7 mouse cellular contexts compared by ENCODE assay signal in the genomic region with DNA sequence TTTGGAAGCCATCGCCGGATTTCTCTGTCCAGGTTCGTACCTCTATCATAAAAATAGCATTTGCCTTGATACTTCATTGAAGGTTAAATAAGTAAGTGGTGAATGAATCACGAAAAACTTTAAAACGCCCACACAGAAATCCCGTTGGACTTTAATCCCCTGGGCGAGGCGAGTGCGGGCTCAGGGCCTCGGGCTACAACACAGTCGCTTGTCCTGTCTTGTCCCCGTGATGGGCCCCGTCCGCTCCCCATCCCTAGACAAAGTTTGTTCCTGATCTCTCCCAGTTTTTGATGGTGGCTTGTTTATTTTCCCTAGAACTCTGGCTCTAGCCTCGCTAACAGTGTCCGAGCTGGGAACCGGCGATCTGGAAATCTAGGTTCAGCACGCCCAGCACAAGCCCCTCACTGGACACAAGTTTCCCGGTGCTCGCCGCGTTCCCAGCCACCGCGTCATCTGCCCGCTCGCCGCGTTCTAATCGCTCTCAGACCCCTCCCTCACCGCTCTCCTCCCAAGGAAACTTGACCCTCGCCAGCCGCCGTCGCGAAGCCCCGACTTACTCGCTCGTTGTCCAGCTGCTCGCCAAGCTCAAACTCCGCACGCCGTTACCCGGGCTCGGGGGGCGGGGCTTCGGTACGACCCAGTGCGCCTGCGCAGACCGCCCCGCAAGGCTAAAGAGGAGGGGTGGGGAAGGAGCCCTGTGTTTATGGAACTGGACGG. TPM values are rescaled to one million over a fixed set of nuclear protein-coding genes. Genes with fewer than 3 reads are reported as not detected.
DNase-seq lines count a peak whose midpoint lies in the region; ATAC-seq lines count a peak whose summit lies in the region.

A gene (minus strand): TSS at position 674 of the 717 bp plus-strand sequence.

- H3K27me3 ChIP-seq in embryonic facial prominence, embryonic 12.5 days = no peaks in the 10 kb centered on the region
- H3K27me3 ChIP-seq in limb, embryonic 11.5 days (ENCODE audit: control insufficient read depth, insufficient read depth, low read length) = no peaks in the 10 kb centered on the region
- H3K27me3 ChIP-seq in midbrain, embryonic 14.5 days (ENCODE audit: control insufficient read depth, insufficient read depth, low read length) = no peaks in the 10 kb centered on the region

- peak within 1 kb of the TSS; percentile 62 for H3K9ac ChIP-seq in embryonic facial prominence, embryonic 12.5 days
- H3K9ac ChIP-seq in limb, embryonic 11.5 days (ENCODE audit: low read length) = peak within 1 kb of the TSS; percentile 81
- H3K9ac ChIP-seq in midbrain, embryonic 14.5 days (replicated peaks; ENCODE audit: low read length) = peak within 1 kb of the TSS; percentile 70

- peaks cover 7% of the 10 kb centered on the region for H3K4me1 ChIP-seq in embryonic facial prominence, embryonic 12.5 days
- H3K4me1 ChIP-seq in limb, embryonic 11.5 days (ENCODE audit: control insufficient read depth, insufficient read depth, low read length) = no peaks in the 10 kb centered on the region; the same call in 1 of the 2 replicates
- peaks cover 8% of the 10 kb centered on the region; the same call in 1 of the 2 replicates for H3K4me1 ChIP-seq in midbrain, embryonic 14.5 days (ENCODE audit: control insufficient read depth, insufficient read depth, low read length)

- under 1% methylated on average over 53 of the region's 53 CpGs for WGBS in embryonic facial prominence, embryonic 12.5 days
- WGBS in limb, embryonic 11.5 days = under 1% methylated on average over 53 of the region's 53 CpGs
- WGBS in midbrain, embryonic 14.5 days = under 1% methylated on average over 53 of the region's 53 CpGs

- no peaks in the 10 kb centered on the region for H3K9me3 ChIP-seq in embryonic facial prominence, embryonic 12.5 days
- H3K9me3 ChIP-seq in limb, embryonic 11.5 days (ENCODE audit: control insufficient read depth, low read length) = no peaks in the 10 kb centered on the region
- H3K9me3 ChIP-seq in midbrain, embryonic 14.5 days (ENCODE audit: control insufficient read depth, low read length) = no peaks in the 10 kb centered on the region

- peak within 1 kb of the TSS; percentile 63 for H3K4me2 ChIP-seq in embryonic facial prominence, embryonic 12.5 days (replicated peaks)
- peak within 1 kb of the TSS; percentile 77 for H3K4me2 ChIP-seq in limb, embryonic 11.5 days (ENCODE audit: low read depth, severe bottlenecking)
- peak within 1 kb of the TSS; percentile 85 for H3K4me2 ChIP-seq in midbrain, embryonic 14.5 days (ENCODE audit: low read length)

- no peaks in the 10 kb centered on the region for H3K36me3 ChIP-seq in embryonic facial prominence, embryonic 12.5 days
- no peaks in the 10 kb centered on the region for H3K36me3 ChIP-seq in limb, embryonic 11.5 days (ENCODE audit: control insufficient read depth, insufficient read depth, low read length)
- H3K36me3 ChIP-seq in midbrain, embryonic 14.5 days (ENCODE audit: control insufficient read depth, insufficient read depth, low read length) = no peaks in the 10 kb centered on the region

- H3K4me3 ChIP-seq in embryonic facial prominence, embryonic 12.5 days = peak within 1 kb of the TSS; percentile 54
- H3K4me3 ChIP-seq in limb, embryonic 11.5 days (ENCODE audit: low read depth, low read length) = peak within 1 kb of the TSS; percentile 64
- H3K4me3 ChIP-seq in midbrain, embryonic 14.5 days (replicated peaks; ENCODE audit: low read depth, low read length) = peak within 1 kb of the TSS; percentile 54

- ATAC-seq in embryonic facial prominence, embryonic 12.5 days (ENCODE audit: insufficient number of reproducible peaks, insufficient read depth, low FRiP score, low TSS enrichment) = peak; percentile 87
- ATAC-seq in limb, embryonic 11.5 days (ENCODE audit: insufficient number of reproducible peaks, low FRiP score, low TSS enrichment, low read depth) = peak; percentile 87
- peak; percentile 92 for ATAC-seq in midbrain, embryonic 14.5 days (ENCODE audit: low FRiP score, low TSS enrichment)

- DNase-seq in adrenal gland, postnatal 25 days = peak; percentile 100
- peak; percentile 100 for DNase-seq in heart, adult 11 months
- peak; percentile 99 for DNase-seq in kidney, adult 18-20 months
- DNase-seq in limb, embryonic 11.5 days (ENCODE audit: low spot score) = peak; percentile 100
- DNase-seq in midbrain, embryonic 14.5 days = peak; percentile 98
- peak; percentile 94 to 98 for DNase-seq in spleen, adult 18-20 months

- H3K27ac ChIP-seq in embryonic facial prominence, embryonic 12.5 days = peak within 1 kb of the TSS; percentile 77
- peak within 1 kb of the TSS; percentile 62 for H3K27ac ChIP-seq in limb, embryonic 11.5 days (replicated peaks; ENCODE audit: low read depth, low read length)
- H3K27ac ChIP-seq in midbrain, embryonic 14.5 days (replicated peaks; ENCODE audit: low read depth, low read length) = peak within 1 kb of the TSS; percentile 73

RNA-seq across cellular contexts. Expression of the gene that starts here (rescaled TPM):
- 67.6 and 82.2 TPM in 2 replicates for total RNA-seq in adrenal gland, postnatal 25 days (2021)
- 28.0 and 28.9 TPM in 2 replicates for polyA plus RNA-seq in embryonic facial prominence, embryonic 12.5 days (2016; fragmentation: Nextera tagmentation; extraction: Ambion mirVana)
- polyA plus RNA-seq in limb, embryonic 11.5 days (2014; fragmentation: Nextera tagmentation; extraction: Ambion mirVana) = 22.8 and 24.2 TPM in 2 replicates
- 14.8 and 15.2 TPM in 2 replicates for polyA plus RNA-seq in midbrain, embryonic 14.5 days (2014; fragmentation: Nextera tagmentation; extraction: Ambion mirVana)

Comparison
In these comparisons a context has a peak if more than half of its experiments do, and no peak if none do; other contexts are left out.
1. Peak in every context shown above with its lines: DNase-seq, ATAC-seq, H3K4me3 ChIP-seq and H3K27ac ChIP-seq.